Mouse (Mus musculus): ENCODE data around the gene Sdk2.

GRCm38 (mm10) chr11:113892067-113892466 is 174.8 kb downstream of the Sdk2 start:
- TF ChIP-seq POLR2A (IDR thresholded peaks at IDR 0.05; ENCODE audit: low read depth, low read length) (no peak), CTCF (IDR thresholded peaks at IDR 0.05; ENCODE audit: extremely low read depth, insufficient read depth, insufficient read length, insufficient replicate concordance) (no peak)
